Mouse (Mus musculus): ENCODE results near the gene Klhl21. TPM values are rescaled to one million over a fixed set of nuclear protein-coding genes. Genes with fewer than 3 reads are reported as not detected.
A peak's percentile ranks its signal among the peaks of the same experiment; 100 is the strongest.

Gene Klhl21
- polyA plus RNA-seq, 1 experiment from 2014 or later, result 14.7 TPM

- no peak for ATAC-seq (ENCODE audit: low FRiP score, low read depth)
- peak overlapping the region; percentile 99 for H3K4me3 ChIP-seq
- WGBS, result 69% methylated on average over 3 of the region's 3 CpGs
Observed at GRCm38 (mm10) chr4:151997701-151998100, 10.9 kb upstream of the Klhl21 start.

DNA sequence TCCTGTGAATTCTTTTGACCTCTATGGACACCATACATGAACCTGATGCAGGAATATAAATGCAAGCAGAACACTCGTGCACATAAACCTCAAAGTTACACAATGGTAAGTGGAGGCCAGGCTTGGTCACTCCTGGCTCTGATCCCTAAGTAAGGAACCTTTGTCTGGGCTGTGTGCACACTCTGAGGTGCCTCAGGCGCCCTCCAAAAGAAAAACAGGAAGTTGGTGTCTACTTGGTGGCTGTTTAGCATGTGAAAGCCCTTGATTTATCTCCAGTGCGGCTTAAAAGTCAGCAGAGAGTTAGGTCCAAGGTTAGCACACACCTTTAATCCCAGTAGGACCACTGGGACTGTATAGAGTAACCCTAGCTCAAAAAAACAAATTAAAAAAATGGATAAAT is 9.1 kb upstream of the Klhl21 start:
- Histone ChIP-seq H3K27ac (no peak overlapping the region), H3K27me3 (no peaks in the 10 kb centered on the region), H3K9ac (no peak overlapping the region), H3K9me3 (no peaks in the 10 kb centered on the region), H3K4me2 (replicated peaks) (no peak overlapping the region), H3K36me3 (no peaks in the 10 kb centered on the region), H3K4me3 (no peak overlapping the region), H3K4me1 (peaks cover 12% of the 10 kb centered on the region)
- no peak for ATAC-seq (ENCODE audit: low FRiP score, low read depth)
- WGBS, result 78% methylated on average over 3 of the region's 3 CpGs

More at GRCm38 (mm10) chr4:151997701-151998100, 10.9 kb upstream of the Klhl21 start:
- Histone ChIP-seq H3K27me3 (no peaks in the 10 kb centered on the region), H3K9ac (peak overlapping the region; percentile 82), H3K4me2 (replicated peaks) (peak overlapping the region; percentile 69), H3K4me1 (peaks cover 29% of the 10 kb centered on the region), H3K36me3 (peaks cover 6% of the 10 kb centered on the region), H3K9me3 (no peaks in the 10 kb centered on the region), H3K27ac (no peak overlapping the region)

DNA sequence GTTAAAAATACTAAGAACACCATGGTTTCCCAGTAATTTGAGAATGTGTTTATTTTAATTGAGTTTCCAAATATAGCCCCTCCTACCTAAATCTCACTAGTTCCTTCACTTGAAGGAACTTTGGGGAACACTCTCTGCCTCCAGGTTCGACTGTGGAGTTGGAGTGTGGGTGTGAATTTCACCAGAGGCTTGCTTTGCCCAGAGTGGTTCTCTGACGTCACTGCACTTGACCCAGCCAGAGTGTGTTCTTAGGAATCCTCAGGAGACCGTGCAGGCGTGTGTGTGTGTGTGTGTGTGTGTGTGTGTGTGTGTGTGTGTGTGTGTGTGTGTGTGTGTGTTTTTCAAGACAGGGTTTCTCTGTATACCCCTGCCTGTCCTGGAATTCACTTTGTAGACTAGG is 7.7 kb upstream of the Klhl21 start:
- Histone ChIP-seq H3K9me3 (no peaks in the 10 kb centered on the region), H3K36me3 (no peaks in the 10 kb centered on the region), H3K27ac (no peak overlapping the region), H3K4me3 (no peak overlapping the region), H3K4me1 (peaks cover 12% of the 10 kb centered on the region), H3K4me2 (replicated peaks) (no peak overlapping the region), H3K27me3 (no peaks in the 10 kb centered on the region), H3K9ac (no peak overlapping the region)
- WGBS, result 32% methylated on average over 4 of the region's 4 CpGs
- no peak for ATAC-seq (ENCODE audit: low FRiP score, low read depth)

- Histone ChIP-seq H3K27me3 (no peaks in the 10 kb centered on the region), H3K9ac (no peak overlapping the region)
- WGBS, result 57% methylated on average over 4 of the region's 4 CpGs
Observed at GRCm38 (mm10) chr4:152001335-152001734, 7.3 kb upstream of the Klhl21 start.

DNA sequence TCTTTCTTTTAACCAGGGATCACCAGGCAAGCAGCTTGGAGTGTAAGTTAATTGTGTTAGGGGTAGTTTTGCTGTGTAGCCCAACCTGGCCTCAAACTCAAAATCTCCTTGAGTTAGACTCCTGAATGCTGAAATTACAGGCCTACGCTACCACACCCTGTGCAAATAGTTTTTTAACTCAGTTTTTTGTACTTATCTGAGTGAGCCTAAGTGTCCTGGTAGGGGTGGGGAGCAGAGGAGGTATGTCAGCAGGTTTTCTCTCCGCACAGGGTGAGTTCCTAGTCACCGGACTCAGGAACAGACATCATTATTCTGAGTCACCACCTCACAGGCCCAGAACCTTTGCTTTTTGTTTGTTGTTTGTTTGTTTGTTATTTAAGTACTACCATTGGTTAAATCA is 6.5 kb upstream of the Klhl21 start:
- Histone ChIP-seq H3K4me2 (replicated peaks) (no peak overlapping the region), H3K4me1 (peaks cover 13% of the 10 kb centered on the region), H3K27me3 (no peaks in the 10 kb centered on the region), H3K9me3 (no peaks in the 10 kb centered on the region), H3K4me3 (no peak overlapping the region), H3K27ac (no peak overlapping the region), H3K36me3 (no peaks in the 10 kb centered on the region), H3K9ac (no peak overlapping the region)
- WGBS, result 90% methylated on average over 3 of the region's 3 CpGs
- no peak for ATAC-seq (ENCODE audit: low FRiP score, low read depth)

More at GRCm38 (mm10) chr4:152001335-152001734, 7.3 kb upstream of the Klhl21 start:
- H3K4me1 ChIP-seq, result peaks cover 12% of the 10 kb centered on the region
- no peak overlapping the region for H3K4me3 ChIP-seq
- no peak overlapping the region for H3K27ac ChIP-seq
- no peaks in the 10 kb centered on the region for H3K36me3 ChIP-seq
- H3K4me2 ChIP-seq (replicated peaks), result no peak overlapping the region
- no peak for ATAC-seq (ENCODE audit: low FRiP score, low read depth)
- no peaks in the 10 kb centered on the region for H3K9me3 ChIP-seq

DNA sequence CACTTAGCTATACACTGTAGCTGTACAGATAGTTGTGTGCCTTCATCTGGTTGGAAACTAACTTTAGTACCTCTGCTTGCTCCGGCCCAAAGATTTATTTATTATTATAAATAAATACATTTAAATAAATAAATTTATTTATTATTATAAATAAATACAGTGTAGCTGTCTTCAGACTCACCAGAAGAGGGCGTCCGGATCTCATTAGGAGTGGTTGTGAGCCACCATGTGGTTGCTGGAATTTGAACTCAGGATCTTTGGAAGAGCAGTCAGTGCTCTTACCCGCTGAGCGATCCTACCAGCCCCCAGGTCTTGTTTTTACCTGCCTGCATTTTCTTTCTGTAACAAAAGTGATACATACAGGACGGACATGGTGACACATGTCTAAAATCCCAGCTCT is 2.5 kb upstream of the Klhl21 start:
- Histone ChIP-seq H3K9me3 (no peaks in the 10 kb centered on the region), H3K9ac (no peak overlapping the region), H3K4me2 (replicated peaks) (no peak overlapping the region), H3K27ac (no peak overlapping the region), H3K4me3 (no peak overlapping the region), H3K36me3 (no peaks in the 10 kb centered on the region), H3K27me3 (peaks cover 4% of the 10 kb centered on the region), H3K4me1 (peaks cover 31% of the 10 kb centered on the region)
- ATAC-seq (ENCODE audit: low FRiP score, low read depth), result no peak
- WGBS, result 78% methylated on average over 6 of the region's 6 CpGs

DNA sequence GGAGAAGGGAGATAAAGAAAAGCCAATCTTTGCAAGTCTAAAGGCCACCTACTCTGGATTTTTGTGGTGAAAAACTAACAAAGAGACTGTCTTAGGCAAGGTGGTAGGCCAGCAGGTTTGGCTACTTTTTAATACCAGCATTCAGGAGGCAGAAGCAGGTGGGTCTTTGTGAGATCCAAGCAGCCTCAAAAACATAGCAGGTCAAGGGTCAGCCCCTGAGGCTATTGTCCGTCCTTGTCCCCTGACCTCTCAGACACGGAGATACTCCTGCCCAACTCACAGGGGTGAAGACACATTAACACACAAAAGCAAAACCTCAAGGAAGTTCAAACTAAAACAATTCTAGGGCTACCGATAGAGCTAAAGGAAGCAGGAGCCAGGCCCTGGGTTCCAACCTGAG is 1.8 kb upstream of the Klhl21 start:
- peaks cover 4% of the 10 kb centered on the region for H3K27me3 ChIP-seq
- H3K4me1 ChIP-seq, result peaks cover 38% of the 10 kb centered on the region
- no peak overlapping the region for H3K9ac ChIP-seq
- no peaks in the 10 kb centered on the region for H3K36me3 ChIP-seq
- no peak overlapping the region for H3K27ac ChIP-seq
- H3K4me3 ChIP-seq, result no peak overlapping the region
- H3K4me2 ChIP-seq (replicated peaks), result no peak overlapping the region
- ATAC-seq (ENCODE audit: low FRiP score, low read depth), result no peak
- no peaks in the 10 kb centered on the region for H3K9me3 ChIP-seq
- 29% methylated on average over 3 of the region's 3 CpGs for WGBS

GRCm38 (mm10) chr4:152007481-152008147 is 989 bp upstream of the Klhl21 start:
- H3K9me3 ChIP-seq, result no peaks in the 10 kb centered on the region
- H3K9ac ChIP-seq, result peak overlapping the region; percentile 83
- peaks cover 5% of the 10 kb centered on the region for H3K36me3 ChIP-seq
- H3K4me3 ChIP-seq, result peak overlapping the region; percentile 84
- no peak for ATAC-seq (ENCODE audit: low FRiP score, low read depth)
- peaks cover 39% of the 10 kb centered on the region for H3K4me1 ChIP-seq
- whole genome bisulfite sequencing, result 5% methylated on average over 8 of the region's 8 CpGs
- H3K27me3 ChIP-seq, result peaks cover 4% of the 10 kb centered on the region
- H3K27ac ChIP-seq, result peak overlapping the region; percentile 52; the same call in 1 of the 2 replicates
- H3K4me2 ChIP-seq (replicated peaks), result peak overlapping the region; percentile 99

DNA sequence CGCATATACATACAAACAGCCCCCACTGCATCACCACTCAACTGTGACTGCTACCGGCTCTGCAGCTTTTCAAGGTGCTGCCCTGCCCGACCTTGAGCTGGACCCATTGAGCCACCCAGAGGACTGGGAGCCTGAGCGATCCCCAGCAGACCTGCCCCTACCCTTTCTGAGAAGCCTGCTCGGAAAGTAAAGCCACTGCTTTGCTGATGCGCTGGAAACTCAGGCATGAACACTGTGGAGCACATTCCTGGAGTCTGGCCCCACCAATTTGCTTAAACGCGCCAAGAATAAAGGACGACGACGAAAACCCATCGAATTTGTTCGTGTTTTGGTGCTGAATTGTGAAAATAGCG is 479 bp upstream of the Klhl21 start:
- Histone ChIP-seq H3K9me3 (no peaks in the 10 kb centered on the region), H3K36me3 (peaks cover 10% of the 10 kb centered on the region), H3K9ac (peak overlapping the region; percentile 83; the same call in 1 of the 2 replicates), H3K27me3 (peaks cover 4% of the 10 kb centered on the region), H3K27ac (peak overlapping the region; percentile 52; the same call in 1 of the 2 replicates), H3K4me2 (replicated peaks) (peak overlapping the region; percentile 99), H3K4me1 (peaks cover 39% of the 10 kb centered on the region), H3K4me3 (peak overlapping the region; percentile 84)
- WGBS, result 0% methylated on average over 14 of the region's 14 CpGs
- ATAC-seq (ENCODE audit: low FRiP score, low read depth), result no peak

- Histone ChIP-seq H3K4me2 (replicated peaks) (peak overlapping the region; percentile 99), H3K4me3 (peak overlapping the region; percentile 84), H3K27ac (peak overlapping the region; percentile 89), H3K4me1 (peaks cover 39% of the 10 kb centered on the region), H3K36me3 (peaks cover 23% of the 10 kb centered on the region), H3K9ac (peak overlapping the region; percentile 83), H3K27me3 (peaks cover 4% of the 10 kb centered on the region), H3K9me3 (no peaks in the 10 kb centered on the region)
- WGBS, result under 1% methylated on average over 114 of the region's 115 CpGs
- peak; percentile 78 for ATAC-seq (ENCODE audit: low FRiP score, low read depth)
Observed at GRCm38 (mm10) chr4:152009076-152010051, 761 bp downstream of the Klhl21 start.

- ATAC-seq (ENCODE audit: low FRiP score, low read depth), result peak; percentile 38; the same call in 1 of the 2 replicates
- H3K4me1 ChIP-seq, result peaks cover 39% of the 10 kb centered on the region
- H3K4me2 ChIP-seq (replicated peaks), result peak overlapping the region; percentile 99
- H3K9me3 ChIP-seq, result no peaks in the 10 kb centered on the region
- WGBS, result 3% methylated on average over 10 of the region's 10 CpGs
- H3K27ac ChIP-seq, result peak overlapping the region; percentile 89; the same call in 1 of the 2 replicates
- peak overlapping the region; percentile 84 for H3K4me3 ChIP-seq
- H3K36me3 ChIP-seq, result peaks cover 31% of the 10 kb centered on the region
- peaks cover 4% of the 10 kb centered on the region for H3K27me3 ChIP-seq
- peak overlapping the region; percentile 83 for H3K9ac ChIP-seq
Observed at GRCm38 (mm10) chr4:152010091-152010706, 1.6 kb downstream of the Klhl21 start.

- 12% methylated on average over 13 of the region's 13 CpGs for WGBS
- Histone ChIP-seq H3K4me1 (peaks cover 39% of the 10 kb centered on the region), H3K9ac (peak overlapping the region; percentile 83), H3K4me3 (peak overlapping the region; percentile 84), H3K4me2 (replicated peaks) (peak overlapping the region; percentile 99), H3K27ac (no peak overlapping the region; the same call in 1 of the 2 replicates), H3K9me3 (no peaks in the 10 kb centered on the region), H3K27me3 (peaks cover 4% of the 10 kb centered on the region), H3K36me3 (peaks cover 36% of the 10 kb centered on the region)
- ATAC-seq (ENCODE audit: low FRiP score, low read depth), result no peak
Observed at GRCm38 (mm10) chr4:152010707-152011134, 2.1 kb downstream of the Klhl21 start.

Measured in limb, embryonic 13.5 days (tissue).